16 mouse cellular contexts compared by ENCODE assay signal in genomic region chr9:5525762-5526360, GRCm38 (mm10).
"Had no signal": no experiment of that assay in that cellular context is flagged by ENCODE, and none has a peak within 500 bp of the region (broad histone marks: within the 10 kb centered on the region; RNA-seq: fewer than 3 reads in every experiment).

No protein-coding gene starts in this region.

- H3K36me3 ChIP-seq: midbrain, embryonic 10.5 days; midbrain, embryonic 12.5 days; neural tube, embryonic 13.5 days; neural tube, embryonic 15.5 days; stomach, embryonic 15.5 days had no signal

- H3K4me1 ChIP-seq: midbrain, embryonic 10.5 days; midbrain, embryonic 12.5 days; neural tube, embryonic 13.5 days; neural tube, embryonic 15.5 days; stomach, embryonic 15.5 days had no signal

- H3K9ac ChIP-seq: lung, embryonic 14.5 days; midbrain, embryonic 12.5 days; neural tube, embryonic 13.5 days; neural tube, embryonic 15.5 days; stomach, embryonic 15.5 days had no signal

- H3K27ac ChIP-seq: midbrain, embryonic 10.5 days; midbrain, embryonic 12.5 days; neural tube, embryonic 13.5 days; neural tube, embryonic 15.5 days; stomach, embryonic 15.5 days; stomach, postnatal 0 days had no signal

- H3K9me3 ChIP-seq: midbrain, embryonic 10.5 days; midbrain, embryonic 12.5 days; stomach, embryonic 15.5 days had no signal

- ATAC-seq: midbrain, embryonic 16.5 days had no signal

- H3K27me3 ChIP-seq: midbrain, embryonic 12.5 days; neural tube, embryonic 13.5 days; neural tube, embryonic 15.5 days; stomach, embryonic 15.5 days had no signal

- H3K4me3 ChIP-seq: midbrain, embryonic 10.5 days; midbrain, embryonic 12.5 days; myocyte; neural tube, embryonic 13.5 days; neural tube, embryonic 15.5 days; stomach, embryonic 15.5 days had no signal

- DNase-seq: lung, adult 18-20 months; lung, embryonic 14.5 days; lung, postnatal 10 days; lung, postnatal 4 days; midbrain, embryonic 14.5 days; right cerebral cortex, postnatal 14 days; thymus, adult 2 months; thymus, postnatal 25 days had no signal

- H3K4me2 ChIP-seq: lung, embryonic 14.5 days; midbrain, embryonic 12.5 days; neural tube, embryonic 13.5 days; neural tube, embryonic 15.5 days; stomach, embryonic 15.5 days had no signal
